Mouse (Mus musculus): ENCODE results near the gene Qk.

GRCm38 (mm10) chr17:10160415-10160814 is 159.2 kb downstream of the Qk start:
- no peak for TF ChIP-seq CTCF (IDR thresholded peaks at IDR 0.05; ENCODE audit: control insufficient read depth, insufficient read depth, insufficient read length)
- no peak for TF ChIP-seq CEBPB (IDR thresholded peaks at IDR 0.05; ENCODE audit: low read depth)
- TF ChIP-seq MAX (IDR thresholded peaks at IDR 0.05) = no peak
- no peak for TF ChIP-seq MYOG (IDR thresholded peaks at IDR 0.05; ENCODE audit: control insufficient read depth, extremely low read depth, insufficient read length)
- TF ChIP-seq USF1 (IDR thresholded peaks at IDR 0.05; ENCODE audit: low read depth) = no peak
- no peak for TF ChIP-seq MYOD1 (IDR thresholded peaks at IDR 0.05; ENCODE audit: control insufficient read depth, insufficient read length, low read depth)
- no peak for TF ChIP-seq FOSL1 (IDR thresholded peaks at IDR 0.05; ENCODE audit: insufficient read depth, low read length, poor library complexity, severe bottlenecking)
